Mouse (Mus musculus) liver, embryonic 13.5 days (tissue): ENCODE data around the gene Gm4836. TPM values are rescaled to one million over a fixed set of nuclear protein-coding genes. Genes with fewer than 3 reads are reported as not detected.
"Not testable (repeated sequence)": the region's sequence is repeated elsewhere in the genome, so short reads cannot be mapped to it uniquely, and the experiment has no call there.

Experiments
- ATAC-seq: fragments of 200-750 bp; cut with Nextera tagmentation; 2 replicates; pipeline ENCODE4 v1.8.0; 2017; ENCODE audit warnings: low read depth, mild to moderate bottlenecking, moderate number of reproducible peaks, moderate library complexity
- DNase-seq: peaks from one replicate; pipeline ENCODE4 v3.0.0; 2022
- H3K27ac ChIP-seq: fragments of 300-500 bp; sonication (generic); 2 replicates; pipeline ENCODE4 v1.5.1; 2015; ENCODE audit warnings: moderate library complexity, mild to moderate bottlenecking, inconsistent platforms
- H3K27me3 ChIP-seq: fragments of 300-500 bp; sonication (generic); 2 replicates; pipeline ENCODE4 v1.6.1; 2015; ENCODE audit warnings: mild to moderate bottlenecking, inconsistent platforms
- H3K36me3 ChIP-seq: fragments of 300-500 bp; sonication (generic); 2 replicates; pipeline ENCODE4 v1.6.1; 2015; ENCODE audit warnings: mild to moderate bottlenecking, inconsistent platforms
- H3K4me1 ChIP-seq: fragments of 300-500 bp; sonication (generic); replicated peaks from 2 replicates; pipeline ENCODE4 v1.6.1; 2015; ENCODE audit warnings: inconsistent platforms
- H3K4me2 ChIP-seq: fragments of 300-500 bp; sonication (generic); 2 replicates; pipeline ENCODE4 v1.6.1; 2015; ENCODE audit warnings: inconsistent platforms, mild to moderate bottlenecking, moderate library complexity
- H3K4me3 ChIP-seq: fragments of 300-500 bp; sonication (generic); replicated peaks from 2 replicates; pipeline ENCODE4 v1.5.1; 2015; ENCODE audit warnings: mild to moderate bottlenecking, inconsistent platforms
- H3K9ac ChIP-seq: fragments of 300-500 bp; sonication (generic); 2 replicates; pipeline ENCODE4 v1.6.1; 2015; ENCODE audit warnings: mild to moderate bottlenecking, inconsistent platforms
- H3K9me3 ChIP-seq: fragments of 300-500 bp; sonication (generic); replicated peaks from 2 replicates; pipeline ENCODE4 v1.6.1; 2016; ENCODE audit warnings: inconsistent platforms
- WGBS: fragments of 180-500 bp; shearing (Covaris S2); methylation state at CpG from one replicate; pipeline ENCODE4 v1.1.7; 2015; ENCODE audit not compliant: insufficient replicate concordance; 5-methylcytosine and 5-hydroxymethylcytosine counted together
- polyA plus RNA-seq: library from polyadenylated mRNA; unstranded; fragments of >200 nt; fragmentation: Nextera tagmentation; extraction: Ambion mirVana; gene quantifications from 2 replicates; pipeline ENCODE4 v1.2.1, GENCODE M21; 2015

Gene Gm4836
- not detected in 2 replicates for polyA plus RNA-seq

GRCm38 (mm10) chrX:28293532-28293931 is at the start of gene Gm4836:
Gene Gm4836 (minus strand): TSS chrX:28293632.
- not testable (repeated sequence) for H3K36me3 ChIP-seq, H3K9ac ChIP-seq, H3K27ac ChIP-seq, ATAC-seq, H3K4me3 ChIP-seq, H3K9me3 ChIP-seq, H3K4me2 ChIP-seq, H3K4me1 ChIP-seq, H3K27me3 ChIP-seq, DNase-seq
- no CpG with 5 or more reads among the region's 6 CpGs for WGBS
